Mouse (Mus musculus): ENCODE data around the gene Lsm11.

DNA sequence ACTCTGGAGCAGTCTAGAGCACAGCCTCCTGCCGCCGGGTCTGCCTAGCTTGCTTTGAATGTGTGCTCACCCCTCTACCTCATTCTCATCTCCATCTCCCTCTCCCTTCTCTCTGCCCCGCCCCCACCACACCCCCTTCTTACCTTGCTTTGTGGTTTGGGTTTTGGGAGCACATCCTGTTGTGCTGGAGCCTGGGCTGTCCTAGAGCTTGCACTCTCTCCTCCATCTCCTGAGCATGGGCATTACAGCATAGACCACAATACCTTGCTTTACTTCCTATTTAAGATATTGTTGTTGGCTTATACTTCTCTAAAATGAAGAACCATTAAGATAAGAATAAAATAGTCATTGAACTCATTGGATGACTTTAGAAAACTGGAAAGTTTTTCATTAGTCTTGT lies 54.8 kb downstream of the Lsm11 start:
- TF ChIP-seq CTCF (IDR thresholded peaks at IDR 0.05; ENCODE audit: low read depth, low read length), result no peak
- TF ChIP-seq POLR2A (IDR thresholded peaks at IDR 0.05; ENCODE audit: extremely low read depth, insufficient read depth, low read length), result no peak

Data from liver, adult 2 months (tissue).